Mouse (Mus musculus): ENCODE data around the gene Bmp8a.
"Not testable (repeated sequence)": the region's sequence is repeated elsewhere in the genome, so short reads cannot be mapped to it uniquely, and the experiment has no call there.

Bmp8a gene

DNA sequence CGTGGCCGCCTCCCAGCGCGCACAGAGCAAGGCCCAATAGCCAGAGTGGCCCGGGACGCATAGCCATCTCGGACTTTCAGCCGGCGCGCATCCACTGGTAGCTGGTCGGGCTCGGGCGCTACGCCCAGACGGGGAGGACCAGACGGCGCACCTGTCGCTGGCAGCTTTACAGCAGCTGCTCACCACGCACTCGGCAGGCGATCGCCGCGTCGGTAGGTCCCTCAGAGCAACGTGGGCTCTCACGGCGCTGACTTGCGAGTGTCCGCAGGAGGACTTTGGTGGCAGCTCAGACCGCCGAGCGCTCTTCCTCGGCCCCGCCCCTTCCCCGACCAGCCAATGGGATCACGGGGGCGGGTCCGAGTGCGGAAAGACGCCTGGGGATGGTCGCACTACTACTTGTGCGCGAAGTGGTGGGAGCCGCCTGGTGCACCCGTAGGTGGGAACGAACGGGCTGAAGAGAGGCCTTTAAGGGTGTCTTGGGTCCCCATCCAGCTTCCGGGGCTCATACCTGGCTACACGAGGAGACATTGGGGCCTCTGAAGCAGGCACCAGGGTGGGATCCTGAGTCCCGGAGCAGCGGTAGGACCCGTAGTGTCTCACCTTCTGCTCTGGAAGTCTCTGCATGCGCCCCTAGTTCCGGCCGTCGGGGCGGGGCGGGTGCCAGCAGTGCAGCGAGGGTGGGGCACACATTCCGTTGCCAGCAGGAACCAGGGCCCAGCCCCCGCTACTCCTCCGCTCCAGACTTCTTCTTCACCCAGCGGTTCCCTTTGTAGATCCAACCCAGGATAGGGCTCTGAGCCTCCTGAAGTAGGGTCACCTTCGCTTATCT, at the start of gene Bmp8a:
TSS of gene Bmp8a (minus strand) at position 611 of the 829 bp plus-strand sequence.
- in situ Hi-C loops (cut with MboI, MseI), result no loop called here

DNA sequence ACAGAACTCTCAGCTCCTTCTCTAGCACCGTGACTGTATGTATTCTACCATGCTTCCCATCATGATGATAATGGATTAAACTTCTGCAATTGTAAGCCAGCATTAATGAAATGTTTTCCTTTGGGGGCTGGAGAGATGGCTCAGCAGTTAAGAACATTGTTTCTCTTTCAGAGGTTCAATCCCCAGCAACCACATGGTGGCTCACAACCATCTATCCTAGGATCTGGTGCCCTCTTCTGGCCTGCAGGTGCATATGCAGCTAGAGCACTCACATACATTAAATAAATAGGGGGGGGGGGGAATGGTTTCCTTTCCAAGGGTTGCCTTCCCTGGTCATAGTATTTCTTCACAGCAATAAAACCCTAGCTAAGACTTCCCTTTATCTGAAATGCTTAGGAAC, 49.1 kb upstream of the Bmp8a start:
- in situ Hi-C loops (cut with MboI, MseI), result no loop called here

DNA sequence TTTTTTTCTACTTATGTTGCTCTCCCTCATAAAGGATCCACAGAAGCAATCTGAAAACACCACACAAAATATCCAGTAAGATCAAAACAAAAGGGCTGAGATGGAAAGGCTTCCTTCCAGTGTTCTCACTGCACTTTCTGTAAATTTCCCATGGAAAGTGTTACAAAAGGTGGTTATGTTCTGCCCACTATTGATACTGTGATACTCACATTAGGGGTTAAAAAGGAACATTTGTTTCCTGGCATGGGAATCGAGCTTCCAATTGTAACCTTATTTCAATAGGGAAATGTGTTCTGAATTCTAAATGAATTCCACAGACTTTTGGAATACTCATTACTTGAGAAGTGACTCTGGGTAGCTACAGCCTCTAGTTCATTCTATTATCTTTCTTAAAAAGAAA, 42.0 kb upstream of the Bmp8a start:
- in situ Hi-C loops (cut with MboI, MseI), result loop anchor here in 1 of 2 experiments (10.0 kb wide), 1 partner anchor 90 kb away; no protein-coding TSS in a partner anchor

DNA sequence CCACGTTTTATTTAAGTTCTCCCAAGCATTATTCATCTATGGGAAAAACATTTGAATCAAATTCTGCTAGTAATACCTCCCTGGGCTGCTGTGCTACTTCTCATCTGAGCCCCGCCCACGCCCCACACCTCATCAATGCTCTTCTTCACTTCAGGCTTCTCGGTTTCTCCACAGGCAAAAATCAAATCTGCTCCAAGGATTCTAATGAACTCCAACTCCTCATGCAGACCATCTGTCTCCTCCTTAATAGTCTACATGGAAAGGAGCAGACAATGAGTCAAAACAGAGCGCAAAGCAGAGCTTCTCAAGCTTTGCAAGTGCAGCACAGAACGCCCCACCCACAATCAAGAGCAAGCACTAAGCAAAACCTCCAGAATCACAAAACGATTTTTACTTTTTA, 40.1 kb upstream of the Bmp8a start:
- in situ Hi-C loops (cut with MboI, MseI), result loop anchor here (5.0 to 10.0 kb wide), 3 partner anchors 49 to 99 kb away; no protein-coding TSS in a partner anchor

DNA sequence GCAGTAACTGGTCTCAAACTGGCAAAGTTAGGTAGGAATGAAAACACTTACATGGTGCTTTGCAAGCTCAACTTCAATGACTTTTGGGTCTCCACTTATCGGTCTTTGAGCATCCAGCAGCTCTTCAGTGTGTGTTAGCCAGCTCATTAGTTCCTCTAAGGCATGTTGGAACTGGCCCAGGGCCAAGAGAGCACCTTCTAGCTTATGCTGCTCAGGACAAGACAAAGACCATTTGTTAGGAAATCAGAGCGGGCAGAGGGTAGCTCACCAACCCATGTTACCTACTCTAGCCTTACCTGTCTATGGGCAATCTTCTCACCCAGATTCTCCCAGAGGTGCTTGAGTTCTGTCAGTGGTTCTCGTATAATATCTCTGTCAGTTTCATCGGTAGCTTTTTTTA, 39.0 kb upstream of the Bmp8a start:
- in situ Hi-C loops (cut with MboI, MseI), result loop anchor here (5.0 to 10.0 kb wide), 3 partner anchors 50 to 100 kb away; no protein-coding TSS in a partner anchor

DNA sequence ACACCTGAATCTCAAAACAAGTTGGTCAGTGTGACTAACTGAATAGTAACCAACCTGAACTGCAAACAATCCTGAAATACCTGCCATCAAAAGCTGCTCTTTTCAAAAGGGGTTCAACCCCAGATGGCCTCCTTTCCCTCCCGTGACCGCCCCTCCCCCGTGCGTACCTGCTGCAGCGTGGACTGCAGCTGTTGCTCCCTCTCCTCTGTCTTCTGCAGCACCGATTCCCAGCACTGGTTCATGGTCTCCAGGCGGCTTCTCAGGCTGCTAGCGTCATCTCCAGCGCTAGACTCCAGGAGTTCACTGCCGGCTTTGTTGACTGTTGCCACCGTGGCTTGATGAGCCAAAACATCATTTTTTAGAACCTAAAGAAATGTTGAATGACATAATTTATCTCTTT, 38.5 kb upstream of the Bmp8a start:
- in situ Hi-C loops (cut with MboI, MseI), result loop anchor here (5.0 to 10.0 kb wide), 3 partner anchors 51 to 101 kb away; no protein-coding TSS in a partner anchor

DNA sequence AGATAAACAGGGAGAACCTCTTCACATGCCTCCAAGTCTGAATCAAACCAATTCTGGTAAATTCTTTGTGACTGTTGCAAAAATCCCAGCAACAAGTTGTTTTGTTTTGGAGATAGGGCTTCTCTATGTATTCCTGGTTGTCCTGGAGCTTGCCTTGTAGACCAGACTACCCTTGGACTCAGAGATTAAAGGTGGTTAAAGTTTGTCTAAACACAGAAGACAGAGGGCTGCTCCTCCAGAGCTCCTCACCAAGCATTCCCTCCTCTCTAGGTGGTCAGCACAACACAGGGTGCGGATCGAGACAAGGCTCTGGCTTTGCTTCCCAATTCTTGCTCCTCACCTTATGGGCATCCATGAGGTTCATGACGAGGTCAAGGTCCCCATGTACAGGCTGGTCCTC, 33.0 kb upstream of the Bmp8a start:
- in situ Hi-C loops (cut with MboI, MseI), result no loop called here

DNA sequence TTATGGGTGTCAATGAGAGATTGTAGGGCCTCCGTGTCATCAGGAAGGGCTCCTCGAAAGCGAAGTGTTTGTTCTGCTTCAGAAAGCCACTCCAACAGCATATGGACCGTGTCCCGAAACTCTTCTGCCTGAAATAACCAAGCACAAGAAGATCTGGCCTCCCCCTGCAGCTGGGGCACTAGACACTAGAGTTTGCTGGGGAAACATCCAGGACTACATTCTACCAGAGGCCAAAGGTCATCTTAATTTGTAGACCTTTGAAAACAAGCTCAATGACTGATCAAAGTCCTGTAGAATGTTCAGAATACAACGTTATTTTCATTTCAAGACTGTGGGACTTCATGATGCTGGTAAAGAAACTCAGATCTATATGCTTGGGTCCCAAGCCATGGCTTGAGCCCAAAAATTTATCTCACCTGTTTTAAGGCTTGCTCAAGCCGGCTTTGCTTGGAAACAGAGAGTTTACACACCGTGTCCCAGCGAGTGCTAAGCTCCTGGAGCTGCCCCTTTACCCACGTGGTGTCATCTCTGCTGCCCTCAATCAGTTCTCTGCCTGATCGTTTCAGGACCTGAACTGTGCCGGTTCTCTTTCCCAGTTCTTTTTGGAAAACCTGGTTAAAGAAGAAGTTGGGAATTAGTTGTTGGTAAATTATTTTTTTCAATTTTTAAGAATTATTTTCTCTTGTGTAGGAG, 31.4 kb upstream of the Bmp8a start:
- in situ Hi-C loops (cut with MboI, MseI), result no loop called here

DNA sequence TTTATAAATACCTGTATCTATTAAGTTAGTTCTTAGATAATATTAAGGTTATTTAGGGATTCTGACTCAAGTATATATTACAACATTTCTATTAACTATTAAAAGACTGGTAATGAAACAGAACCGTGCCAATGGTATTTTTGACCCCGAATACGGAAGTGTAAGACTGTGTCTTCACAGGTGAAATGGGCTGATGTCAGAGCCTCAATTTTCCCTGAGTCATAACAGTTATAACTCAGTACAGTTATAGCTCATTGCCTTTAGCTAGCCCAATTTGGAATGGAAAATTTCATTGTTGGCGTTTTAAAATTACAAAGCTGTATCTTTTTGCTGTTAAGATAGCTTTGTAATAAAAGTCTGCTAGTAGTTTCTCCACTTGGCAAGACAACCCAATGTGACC, 20.5 kb upstream of the Bmp8a start:
- in situ Hi-C loops (cut with MboI, MseI), result loop anchor here in 1 of 2 experiments (5.0 to 10.0 kb wide), 2 partner anchors 66 to 121 kb away; no protein-coding TSS in a partner anchor

DNA sequence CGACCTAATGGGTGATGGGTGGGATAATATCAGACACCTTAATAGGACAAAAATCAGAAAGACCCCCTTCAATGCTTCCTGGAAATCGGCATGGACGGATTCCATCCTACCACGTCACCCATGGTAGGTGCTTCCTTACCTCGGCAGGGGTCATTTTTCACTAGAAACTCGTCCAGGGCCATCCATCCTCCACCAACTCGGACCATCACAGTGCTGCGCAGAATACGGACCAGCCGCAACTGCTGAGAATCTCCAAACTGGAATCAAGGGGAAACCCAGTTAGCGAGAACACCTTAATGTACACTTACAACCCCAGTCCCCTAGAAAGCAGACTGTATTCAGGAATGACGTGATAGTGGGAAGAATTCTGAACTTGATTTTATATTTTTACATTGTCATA, 17.7 kb upstream of the Bmp8a start:
- in situ Hi-C loops (cut with MboI, MseI), result loop anchor here in 1 of 2 experiments (5.0 to 10.0 kb wide), 2 partner anchors 63 to 124 kb away; no protein-coding TSS in a partner anchor

DNA sequence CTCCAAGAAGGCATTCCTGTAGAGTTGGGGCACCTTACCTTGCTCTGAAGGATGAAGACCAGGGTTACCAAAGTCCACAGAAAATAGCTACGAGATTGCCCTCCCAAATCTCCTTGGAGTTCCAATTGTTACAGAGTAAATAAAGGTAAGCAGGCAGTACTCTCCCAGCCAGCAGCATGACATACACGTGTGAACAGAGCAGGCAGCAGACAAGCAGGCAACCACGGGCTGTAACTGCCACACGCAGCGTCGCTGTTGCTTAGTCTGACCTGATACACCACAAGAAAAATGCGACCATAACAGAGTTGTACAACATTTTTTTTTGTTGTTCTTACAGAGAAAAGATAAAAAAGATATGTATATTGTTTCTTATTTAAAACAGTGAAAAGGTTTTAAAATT, 15.6 kb upstream of the Bmp8a start:
- in situ Hi-C loops (cut with MboI, MseI), result no loop called here

DNA sequence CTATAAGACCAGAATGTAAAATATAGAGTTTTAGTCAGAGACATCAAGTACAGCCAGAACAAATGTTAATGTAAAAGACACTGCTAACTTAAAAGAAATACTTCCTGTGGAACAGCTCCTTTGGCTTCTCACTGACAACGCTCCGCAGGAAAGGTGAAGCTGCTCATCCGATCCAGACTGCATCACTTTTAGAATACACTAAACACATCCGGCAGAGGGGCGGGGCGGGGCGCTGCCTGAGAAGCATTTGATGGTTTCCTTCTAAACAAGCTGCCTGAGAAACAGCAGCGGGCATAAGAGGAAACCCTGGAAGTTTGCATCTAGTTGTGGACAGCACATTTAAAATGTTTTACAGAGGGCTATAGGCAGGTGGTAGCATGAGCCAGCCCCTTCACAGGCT, 12.9 kb upstream of the Bmp8a start:
- in situ Hi-C loops (cut with MboI, MseI), result no loop called here

DNA sequence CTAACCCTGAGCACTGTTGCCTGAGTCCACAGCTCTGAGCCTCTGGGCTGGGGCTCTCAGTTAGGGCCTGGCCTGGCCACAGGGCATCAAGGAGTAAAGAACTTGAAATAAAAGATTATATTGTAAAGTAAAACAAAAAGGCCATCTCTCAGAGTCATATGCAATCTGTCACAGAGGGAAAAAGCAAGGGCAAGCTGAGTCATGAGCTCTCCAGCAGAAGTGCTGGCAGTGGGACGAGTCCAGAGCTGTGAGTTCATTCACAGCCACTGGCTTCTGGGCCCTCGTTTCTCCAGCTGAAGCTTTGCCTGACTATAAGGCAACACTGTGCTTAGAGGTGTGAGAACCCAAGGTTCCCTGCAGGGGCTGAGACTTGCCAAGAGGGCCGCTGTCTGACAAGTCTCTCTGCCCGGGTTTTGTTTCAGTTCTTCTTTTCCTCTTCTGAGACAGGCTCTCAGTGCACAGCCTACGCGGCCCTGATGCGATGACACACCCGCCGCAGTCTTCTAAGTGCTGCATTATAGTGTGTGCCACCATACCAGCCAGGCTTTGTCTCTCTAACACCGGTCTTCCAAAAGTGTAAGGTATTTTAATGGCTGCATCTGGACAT, 10.3 kb upstream of the Bmp8a start:
- in situ Hi-C loops (cut with MboI, MseI), result no loop called here

DNA sequence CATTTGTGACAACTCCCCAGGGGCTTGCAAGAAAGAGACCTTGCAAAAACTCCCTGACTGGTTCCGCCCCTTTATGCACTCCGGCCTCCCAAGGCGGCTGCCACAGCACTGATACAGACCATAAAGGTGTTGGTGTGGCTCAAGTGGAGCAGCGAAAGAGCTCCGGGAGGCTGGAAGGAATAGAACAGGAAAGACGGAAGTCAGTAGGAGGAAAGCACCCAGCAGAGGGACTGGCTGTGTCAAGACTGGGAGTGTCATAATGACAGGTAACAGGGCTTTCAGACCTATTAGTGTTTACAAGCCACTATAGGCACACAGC, 378 bp upstream of the Bmp8a start:
- in situ Hi-C loops (cut with MboI, MseI), result no loop called here

DNA sequence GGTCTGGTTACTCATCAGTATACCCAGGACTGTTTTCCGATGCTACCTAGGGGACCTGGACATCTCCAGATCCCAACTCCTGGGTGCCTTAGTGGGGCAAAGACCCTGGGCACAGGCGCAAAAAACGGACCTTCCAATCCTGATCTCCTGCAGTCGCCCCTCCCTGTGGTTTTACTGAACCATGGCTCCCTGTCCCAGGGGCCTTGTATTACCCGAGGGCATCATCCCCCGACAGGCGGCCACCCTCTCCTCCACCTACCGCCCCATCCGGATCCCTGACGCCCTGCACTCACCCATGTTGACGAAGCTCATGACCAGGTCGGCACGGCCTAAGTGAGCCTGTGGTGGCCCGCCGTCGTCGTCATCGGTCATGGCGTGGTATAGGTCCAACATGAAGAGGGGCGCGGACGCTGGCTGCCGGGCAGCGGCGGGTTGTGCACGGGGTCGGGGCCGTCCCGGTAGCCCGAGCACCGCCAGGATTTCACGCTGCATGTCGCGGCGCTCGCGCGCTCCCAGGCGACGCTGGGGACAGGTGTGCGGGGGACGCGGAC, 886 bp downstream of the Bmp8a start:
- in situ Hi-C loops (cut with MboI, MseI), result no loop called here

DNA sequence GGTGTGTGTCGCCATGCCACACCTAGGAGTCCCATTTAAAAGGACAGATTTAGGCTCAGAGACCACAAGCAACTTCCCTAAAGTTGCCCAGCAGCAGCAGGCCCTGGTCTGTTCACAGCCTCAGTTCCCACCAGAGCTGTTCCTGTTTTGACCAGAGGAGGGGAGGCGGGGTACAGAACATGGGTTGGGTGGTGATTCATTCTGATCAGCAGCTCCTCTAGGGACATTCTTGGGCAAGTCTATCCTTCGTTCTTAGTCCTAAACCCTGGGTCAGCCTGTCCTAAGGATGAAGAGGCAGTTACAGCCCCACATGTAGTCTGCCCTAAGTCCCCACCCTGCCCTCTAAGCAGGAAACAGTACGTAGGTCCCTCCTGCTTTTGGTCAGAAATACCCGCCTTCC, 2.8 kb downstream of the Bmp8a start:
- in situ Hi-C loops (cut with MboI, MseI), result no loop called here

DNA sequence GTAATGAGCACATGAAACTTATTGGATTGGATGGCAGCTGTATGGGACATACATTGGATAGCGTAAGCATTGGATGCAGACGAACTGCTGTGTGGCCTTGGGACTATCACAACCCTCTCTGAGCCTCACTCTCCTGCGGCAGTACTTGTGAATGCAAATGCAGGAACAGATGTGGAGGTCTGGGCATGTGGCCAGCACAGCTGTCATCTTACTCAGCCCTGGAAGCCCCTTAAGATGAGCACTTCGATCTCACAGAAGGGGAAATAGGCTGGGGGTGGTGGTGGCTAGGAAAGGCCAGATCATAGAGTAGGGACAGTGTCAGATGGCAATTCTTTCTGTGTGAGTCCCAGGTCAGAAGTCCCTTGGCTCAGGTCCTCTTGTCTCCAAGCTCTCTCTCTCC, 5.4 kb downstream of the Bmp8a start:
- in situ Hi-C loops (cut with MboI, MseI), result no loop called here

DNA sequence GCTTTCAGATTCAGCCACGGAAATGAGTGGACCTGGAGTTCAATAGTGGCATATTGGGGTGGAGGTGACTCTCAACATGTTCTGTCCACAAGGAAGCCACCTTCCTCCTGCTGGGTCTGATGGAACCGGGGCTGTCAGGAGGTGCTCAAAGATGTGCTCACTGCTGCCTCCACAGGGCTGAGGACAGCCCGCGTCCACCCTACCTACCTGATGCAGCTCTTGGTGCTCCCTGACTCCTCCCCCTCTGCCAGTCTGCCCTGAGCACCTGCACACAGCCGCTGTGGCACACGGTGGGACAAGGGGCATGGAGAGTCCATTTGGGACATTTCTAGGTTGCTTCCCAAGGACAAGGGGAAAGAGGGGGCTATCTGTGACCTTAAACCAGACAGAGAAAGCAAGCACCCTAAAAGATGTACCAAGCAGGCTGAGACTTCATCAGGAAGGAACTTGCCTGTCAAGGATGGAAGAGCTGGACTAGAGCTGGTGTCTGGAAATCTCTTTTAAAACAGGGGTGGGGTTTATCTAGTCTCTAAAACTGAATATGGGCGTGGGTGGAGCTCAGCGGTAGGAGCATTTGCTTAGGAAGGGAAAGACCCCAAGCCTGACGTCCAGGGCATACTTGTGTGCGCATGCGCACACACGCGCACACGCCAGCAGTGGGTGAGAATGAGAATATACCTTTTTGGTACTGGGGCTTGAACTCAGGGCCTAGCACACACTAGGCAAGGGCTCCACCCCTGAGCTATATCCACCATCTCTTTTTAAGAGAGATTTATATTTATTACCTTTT, 7.1 kb downstream of the Bmp8a start:
- in situ Hi-C loops (cut with MboI, MseI), result no loop called here

DNA sequence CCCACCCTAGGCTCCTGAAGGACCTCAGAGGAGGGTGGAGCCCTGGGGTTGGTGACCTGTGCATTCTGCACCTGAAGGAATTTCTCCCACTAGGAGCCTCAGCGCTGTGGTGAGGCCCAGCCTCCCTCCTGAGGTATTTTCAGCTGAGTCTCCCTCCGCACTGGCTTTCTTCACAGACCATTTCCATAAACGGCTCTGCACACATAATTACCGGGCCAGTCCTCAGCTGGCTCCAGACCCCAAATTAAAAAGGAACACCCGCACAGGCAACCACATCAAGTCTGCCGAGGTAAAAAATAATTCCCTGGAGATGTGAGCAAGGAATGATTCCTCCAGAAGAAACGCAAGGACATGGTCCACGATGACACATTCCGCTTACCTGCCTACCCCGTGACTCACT, 7.8 kb downstream of the Bmp8a start:
- in situ Hi-C loops (cut with MboI, MseI), result not testable (repeated sequence)

DNA sequence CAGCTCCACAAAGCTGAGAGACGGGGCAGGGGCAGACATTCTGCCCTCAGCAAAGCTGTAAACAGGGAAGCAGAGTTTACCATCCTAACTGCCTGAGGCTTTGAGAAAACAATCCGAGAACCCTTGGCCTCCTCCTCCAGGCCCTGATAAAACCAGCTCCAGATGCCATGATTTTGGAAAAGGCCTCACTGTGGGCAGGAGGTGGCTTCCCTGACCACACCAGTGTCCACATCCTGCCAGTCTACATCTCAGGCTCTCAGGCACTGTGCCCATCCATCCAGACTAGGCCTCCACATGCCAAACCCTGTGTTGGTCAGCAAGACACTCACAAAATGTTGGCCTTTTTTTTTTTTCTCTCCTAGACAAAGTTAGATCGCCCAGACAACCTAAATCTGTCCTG, 8.9 kb downstream of the Bmp8a start:
- in situ Hi-C loops (cut with MboI, MseI), result no loop called here

DNA sequence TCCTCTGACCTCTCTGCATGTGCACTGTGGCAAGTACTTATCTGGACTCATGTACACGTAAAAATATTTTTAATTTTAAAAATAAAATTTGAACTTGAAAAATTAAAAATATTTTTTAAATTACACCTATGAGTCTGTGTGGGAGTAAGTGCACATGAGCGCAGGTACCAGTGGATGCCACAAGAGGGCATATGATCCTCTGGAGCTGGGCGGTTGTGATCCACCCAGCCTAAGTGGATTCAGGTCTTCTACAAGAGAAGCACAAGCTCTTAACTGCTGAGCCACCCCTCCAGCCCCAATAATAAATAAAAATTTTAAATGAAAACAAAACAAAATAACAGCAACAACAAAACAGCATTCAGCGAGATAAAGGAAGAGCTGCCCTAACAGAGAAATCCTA, 9.9 kb downstream of the Bmp8a start:
- in situ Hi-C loops (cut with MboI, MseI), result no loop called here

Measured in T-helper 17 cell (primary cell).